Mouse (Mus musculus) liver, postnatal 0 days (tissue): ENCODE results near the gene Fance.

Experiments
- CTCF ChIP-seq: sonication (generic); IDR thresholded peaks from 2 replicates; pipeline ENCODE4 v1.5.1; 2016; ENCODE audit warnings: antibody characterized with exemption, low read depth
- EP300 ChIP-seq: IDR thresholded peaks from 2 replicates; pipeline ENCODE4 v1.6.1; 2016; ENCODE audit warnings: antibody characterized with exemption, low read depth, mild to moderate bottlenecking

GRCm38 (mm10) chr17:28280831-28281377 lies 32.4 kb upstream of the Fance start:
- no peak for TF ChIP-seq CTCF
- no peak for TF ChIP-seq EP300
